Mouse (Mus musculus) limb, embryonic 14.5 days (tissue): Measurements from ENCODE around the gene Mief2. TPM values are rescaled to one million over a fixed set of nuclear protein-coding genes. Genes with fewer than 3 reads are reported as not detected.

Experiments
- ATAC-seq: fragments of 200-750 bp; cut with Nextera tagmentation; 2 replicates; pipeline ENCODE4 v1.8.0; 2017; ENCODE audit warnings: low read depth, moderate number of reproducible peaks, moderate TSS enrichment; ENCODE audit not compliant: low FRiP score
- DNase-seq: peaks from one replicate; pipeline ENCODE4 v3.0.0-alpha.2; 2015; ENCODE audit warnings: low spot score
- H3K27ac ChIP-seq: fragments of 300-500 bp; sonication (generic); replicated peaks from 2 replicates; pipeline ENCODE4 v1.5.1; 2014; ENCODE audit warnings: low read depth, mild to moderate bottlenecking, low read length, moderate library complexity, mixed read lengths
- H3K27me3 ChIP-seq: fragments of 300-500 bp; sonication (generic); 2 replicates; pipeline ENCODE4 v1.6.1; 2014; ENCODE audit warnings: low read length, mixed read lengths; ENCODE audit not compliant: control insufficient read depth, insufficient read depth
- H3K36me3 ChIP-seq: fragments of 300-500 bp; sonication (generic); 2 replicates; pipeline ENCODE4 v1.6.1; 2014; ENCODE audit warnings: mild to moderate bottlenecking, low read length, moderate library complexity, mixed read lengths; ENCODE audit not compliant: control insufficient read depth, insufficient read depth
- H3K4me1 ChIP-seq: fragments of 300-500 bp; sonication (generic); 2 replicates; pipeline ENCODE4 v1.6.1; 2014; ENCODE audit warnings: antibody characterized with exemption, low read length, mixed read lengths; ENCODE audit not compliant: control insufficient read depth, insufficient read depth
- H3K4me2 ChIP-seq: fragments of 300-500 bp; sonication (generic); replicated peaks from 2 replicates; pipeline ENCODE4 v1.6.1; 2014; ENCODE audit warnings: low read depth, mild to moderate bottlenecking, low read length, moderate library complexity; ENCODE audit not compliant: severe bottlenecking
- H3K4me3 ChIP-seq: fragments of 300-500 bp; sonication (generic); replicated peaks from 2 replicates; pipeline ENCODE4 v1.5.1; 2014; ENCODE audit warnings: low read length
- H3K9ac ChIP-seq: fragments of 300-500 bp; sonication (generic); 2 replicates; pipeline ENCODE4 v1.6.1; 2014; ENCODE audit warnings: mild to moderate bottlenecking, low read depth, low read length, moderate library complexity; ENCODE audit not compliant: severe bottlenecking
- H3K9me3 ChIP-seq: fragments of 300-500 bp; sonication (generic); 2 replicates; pipeline ENCODE4 v1.6.1; 2016; ENCODE audit warnings: low read length; ENCODE audit not compliant: control insufficient read depth
- POLR2A ChIP-seq: fragments of 200-500 bp; IDR thresholded peaks from 2 replicates; pipeline ENCODE4 v1.8.0; 2012; ENCODE audit warnings: inconsistent platforms, mild to moderate bottlenecking, moderate library complexity, borderline replicate concordance; ENCODE audit not compliant: insufficient read depth, insufficient read length; ENCODE audit errors: extremely low read depth
- WGBS: fragments of 180-500 bp; shearing (Covaris S2); extraction: QIAGEN DNeasy Blood & Tissue Kit; methylation state at CpG from one replicate; pipeline ENCODE4 v1.1.7; 2014; 5-methylcytosine and 5-hydroxymethylcytosine counted together
- polyA plus RNA-seq, 2 experiments: library from polyadenylated mRNA; depleted of rRNA in 1 of 2; stranded (reverse) in 1 of 2; unstranded in 1 of 2; fragments of >200 nt; fragmentation: Nextera tagmentation in 1 of 2; extraction: Ambion mirVana in 1 of 2; gene quantifications; 2 replicates each; pipeline versions ENCODE4 v1.2.1 to v1.2.3; 2012 to 2014

Mief2 gene
- polyA plus RNA-seq, 2 experiments, result 14.7 to 18.9 TPM

DNA sequence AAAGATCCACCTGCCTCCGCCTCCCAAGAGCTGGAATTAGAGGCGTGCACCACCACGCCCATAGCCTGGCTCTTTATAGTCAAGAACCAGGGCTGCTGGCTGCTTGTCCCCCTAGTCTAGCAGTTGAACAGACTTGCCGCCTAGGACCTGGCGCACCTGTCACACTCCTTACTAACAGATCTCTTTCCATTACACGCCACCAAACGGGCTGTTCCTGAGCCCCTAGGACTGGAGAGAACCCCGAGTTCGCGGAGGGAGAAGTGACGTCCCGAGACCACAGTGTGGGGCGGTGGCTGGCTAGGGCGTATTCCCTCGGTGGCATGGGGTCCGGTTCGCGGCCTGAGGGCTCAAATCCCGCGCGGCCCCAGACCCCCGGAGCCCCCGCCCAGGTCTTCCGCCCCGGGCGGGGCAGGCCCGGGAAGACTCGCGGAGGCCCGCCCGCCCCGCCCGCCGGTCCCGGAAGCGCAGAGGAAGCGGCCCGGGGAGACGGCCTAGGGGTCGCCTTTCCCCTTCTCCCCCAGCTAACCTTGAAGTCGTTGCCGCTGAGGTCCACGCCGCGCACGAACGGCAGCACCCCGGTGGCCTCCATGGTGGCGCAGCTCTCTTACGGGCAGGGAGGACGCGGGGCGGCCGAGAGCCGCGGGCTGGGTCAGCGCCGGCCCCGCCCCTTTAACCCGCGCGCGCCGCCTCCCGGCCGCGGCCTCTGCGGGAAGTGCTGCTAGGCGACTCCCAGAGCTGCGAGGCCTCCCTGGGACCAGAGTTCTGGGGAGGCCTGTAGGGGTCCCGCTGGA lies 1.4 kb upstream of the Mief2 start, which contains the start of gene Flii:
TSS of gene Flii (minus strand) at position 663 of the 791 bp plus-strand sequence.
- H3K4me2 ChIP-seq, result peak within 1 kb of the TSS; percentile 77
- H3K4me3 ChIP-seq, result peak within 1 kb of the TSS; percentile 86
- H3K4me1 ChIP-seq, result peaks cover 21% of the 10 kb centered on the region
- no peak for TF ChIP-seq POLR2A
- under 1% methylated on average over 45 of the region's 71 CpGs for WGBS
- H3K36me3 ChIP-seq, result peaks cover 47% of the 10 kb centered on the region
- H3K9ac ChIP-seq, result peak within 1 kb of the TSS; percentile 81
- DNase-seq, result peak; percentile 73
- peak within 1 kb of the TSS; percentile 72 for H3K27ac ChIP-seq
- no peaks in the 10 kb centered on the region for H3K27me3 ChIP-seq
- peak; percentile 76 for ATAC-seq
- no peaks in the 10 kb centered on the region for H3K9me3 ChIP-seq

DNA sequence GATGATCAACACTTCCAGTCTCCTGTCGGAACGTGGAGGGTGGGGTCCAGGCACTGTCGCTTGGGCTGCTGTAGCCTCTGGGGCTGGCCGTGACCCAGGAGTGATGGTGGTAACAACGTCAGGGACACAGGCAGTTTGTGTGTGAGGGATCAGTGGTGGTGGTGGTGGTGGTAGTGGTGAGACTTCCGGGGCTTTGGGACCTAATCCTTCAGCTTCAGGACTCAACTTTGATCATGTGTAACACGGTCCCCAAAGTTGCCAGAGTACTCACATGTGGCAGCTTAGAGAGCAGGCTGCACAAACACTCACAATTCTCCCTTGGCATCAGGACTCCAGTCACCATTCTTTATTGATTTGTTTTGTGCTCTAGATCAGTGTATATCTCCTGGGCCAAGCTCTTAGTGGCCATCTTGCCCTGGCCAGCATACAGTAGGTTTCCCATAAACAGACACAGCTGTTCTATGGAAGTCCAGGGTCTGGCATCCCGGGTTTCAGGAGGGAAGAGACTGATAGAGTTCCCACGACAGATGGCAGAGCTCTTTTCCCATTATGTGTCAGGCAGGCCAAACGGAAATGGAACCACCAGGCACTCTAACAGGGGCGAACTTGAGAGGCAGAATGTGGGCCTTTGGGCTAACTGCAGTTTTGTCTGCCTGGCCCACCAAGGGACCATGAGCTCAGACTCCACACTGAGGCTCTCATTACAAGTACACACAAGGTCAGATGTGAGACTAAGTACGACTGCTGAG lies 632 bp upstream of the Mief2 start:
- TF ChIP-seq POLR2A, result no peak
- Histone ChIP-seq H3K4me2 (peak overlapping the region; percentile 77), H3K36me3 (peaks cover 46% of the 10 kb centered on the region), H3K27me3 (no peaks in the 10 kb centered on the region), H3K9me3 (no peaks in the 10 kb centered on the region), H3K27ac (peak overlapping the region; percentile 72), H3K4me1 (peaks cover 21% of the 10 kb centered on the region), H3K4me3 (peak overlapping the region; percentile 86), H3K9ac (peak overlapping the region; percentile 81)
- no peak for DNase-seq
- WGBS, result 4% methylated on average over 12 of the region's 12 CpGs
- ATAC-seq, result peak; percentile 16; the same call in 1 of the 2 replicates

DNA sequence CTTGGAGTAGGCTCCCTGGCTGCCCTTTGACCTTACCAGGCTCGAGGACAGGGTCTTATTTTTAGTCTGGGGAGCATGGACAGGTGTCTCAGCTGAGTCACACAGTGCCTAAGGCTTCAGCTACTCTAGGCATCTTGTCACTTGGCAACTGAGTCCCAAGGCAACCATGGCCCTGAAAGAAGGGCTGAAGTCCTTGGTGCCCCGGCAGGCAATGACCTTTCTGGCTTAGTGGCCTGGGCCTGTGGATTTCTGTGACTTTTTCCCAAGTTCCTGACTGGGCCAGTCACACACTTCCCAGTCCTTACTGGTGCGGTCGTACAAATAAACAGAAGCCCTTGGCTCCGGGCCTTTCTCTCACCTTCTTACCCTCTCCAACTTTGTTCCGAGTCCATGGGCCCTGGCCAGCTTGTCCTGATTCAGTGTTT lies 1.0 kb downstream of the Mief2 start:
- H3K27ac ChIP-seq, result no peak overlapping the region
- H3K9ac ChIP-seq, result peak overlapping the region; percentile 61; the same call in 1 of the 2 replicates
- peak overlapping the region; percentile 86 for H3K4me3 ChIP-seq
- TF ChIP-seq POLR2A, result no peak
- peaks cover 30% of the 10 kb centered on the region for H3K36me3 ChIP-seq
- H3K4me2 ChIP-seq, result peak overlapping the region; percentile 77; the same call in 1 of the 2 replicates
- peaks cover 21% of the 10 kb centered on the region for H3K4me1 ChIP-seq
- ATAC-seq, result no peak
- WGBS, result 77% methylated on average over 6 of the region's 6 CpGs
- DNase-seq, result no peak
- no peaks in the 10 kb centered on the region for H3K27me3 ChIP-seq
- no peaks in the 10 kb centered on the region for H3K9me3 ChIP-seq

DNA sequence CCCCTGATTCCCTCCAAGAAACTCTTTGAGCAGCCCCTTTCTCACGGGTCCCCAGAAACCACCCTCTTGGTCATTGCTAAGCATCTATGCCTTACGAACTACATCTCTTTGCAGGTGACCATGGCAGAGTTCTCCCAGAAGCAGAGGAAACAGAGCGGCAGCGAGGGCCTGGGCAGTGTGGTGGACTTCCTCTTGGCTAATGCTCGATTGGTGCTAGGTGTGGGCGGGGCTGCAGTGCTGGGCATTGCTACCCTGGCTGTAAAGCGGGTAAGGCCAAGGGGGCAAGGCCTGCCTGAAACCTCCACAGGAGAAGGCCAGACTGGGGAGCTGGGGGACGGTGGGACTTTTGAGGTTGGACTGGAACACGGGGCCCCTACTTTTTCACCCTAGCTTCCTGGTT lies 2.0 kb downstream of the Mief2 start:
- no peak overlapping the region for H3K4me3 ChIP-seq
- H3K27ac ChIP-seq, result no peak overlapping the region

DNA sequence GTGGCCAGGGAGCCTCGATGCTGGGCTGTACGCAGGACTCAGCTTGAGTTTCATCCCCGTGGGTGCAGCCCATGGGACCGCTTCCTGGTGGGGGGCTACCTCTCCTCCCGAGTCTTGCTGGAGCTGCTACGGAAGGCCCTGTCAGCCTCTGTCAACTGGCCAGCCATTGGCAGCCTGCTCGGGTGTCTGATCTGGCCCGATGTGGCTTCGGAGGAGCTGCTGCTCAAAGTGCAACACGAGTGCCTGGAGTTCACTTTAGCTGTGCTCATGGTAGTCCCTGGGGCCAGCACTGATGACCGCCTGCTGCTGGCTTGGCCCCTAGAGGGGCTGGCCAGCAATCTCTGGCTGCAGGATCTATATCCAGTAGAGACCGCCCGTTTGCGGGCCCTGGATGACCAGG lies 3.1 kb downstream of the Mief2 start:
- 94% methylated on average over 14 of the region's 14 CpGs for WGBS

More for the DNA sequence above, 2.0 kb downstream of the Mief2 start:
- 82% methylated on average over 8 of the region's 9 CpGs for WGBS
- no peak for DNase-seq
- H3K9ac ChIP-seq, result no peak overlapping the region
- H3K36me3 ChIP-seq, result peaks cover 21% of the 10 kb centered on the region
- no peaks in the 10 kb centered on the region for H3K9me3 ChIP-seq
- H3K27me3 ChIP-seq, result no peaks in the 10 kb centered on the region
- peaks cover 21% of the 10 kb centered on the region for H3K4me1 ChIP-seq
- no peak overlapping the region for H3K4me2 ChIP-seq
- no peak for TF ChIP-seq POLR2A
- no peak for ATAC-seq

More for the DNA sequence above, 3.1 kb downstream of the Mief2 start:
- Histone ChIP-seq H3K9ac (no peak overlapping the region), H3K9me3 (no peaks in the 10 kb centered on the region), H3K4me3 (no peak overlapping the region), H3K27me3 (no peaks in the 10 kb centered on the region), H3K4me2 (no peak overlapping the region), H3K36me3 (peaks cover 21% of the 10 kb centered on the region), H3K4me1 (peaks cover 19% of the 10 kb centered on the region), H3K27ac (no peak overlapping the region)
- TF ChIP-seq POLR2A, result no peak
- DNase-seq (no peak), ATAC-seq (no peak)
